Mouse (Mus musculus) cerebellum, adult 2 months (tissue): ENCODE results near the gene Adat1. TPM values are rescaled to one million over a fixed set of nuclear protein-coding genes. Genes with fewer than 3 reads are reported as not detected.

ENCODE experiments used
- DNase-seq, 2 experiments: peaks; one replicate each; pipeline ENCODE4 v3.0.0; 2021
- H3K27ac ChIP-seq: fragments of 200-500 bp; 2 replicates; pipeline ENCODE4 v1.5.1; 2012; ENCODE audit warnings: low read length, control low read depth, inconsistent platforms; ENCODE audit not compliant: insufficient read depth
- H3K27me3 ChIP-seq: fragments of 200-500 bp; 2 replicates; pipeline ENCODE4 v1.6.1; 2012; ENCODE audit warnings: inconsistent platforms, mild to moderate bottlenecking, low read length, moderate library complexity; ENCODE audit not compliant: control insufficient read depth, insufficient read depth
- H3K4me1 ChIP-seq: fragments of 200-500 bp; 2 replicates; pipeline ENCODE4 v1.6.1; 2011; ENCODE audit warnings: low read length; ENCODE audit not compliant: control insufficient read depth, insufficient read depth
- H3K4me3 ChIP-seq: fragments of 200-500 bp; replicated peaks from 2 replicates; pipeline ENCODE3; 2011; ENCODE audit warnings: mild to moderate bottlenecking, low read depth, low read length, control low read depth; ENCODE audit not compliant: insufficient read depth
- CTCF ChIP-seq: fragments of 200-500 bp; IDR thresholded peaks from 2 replicates; pipeline ENCODE4 v1.5.1; 2011; ENCODE audit warnings: low read depth, mild to moderate bottlenecking, control low read depth, low read length, moderate library complexity, borderline replicate concordance; ENCODE audit not compliant: insufficient read depth
- POLR2A ChIP-seq: fragments of 200-500 bp; IDR thresholded peaks from 2 replicates; pipeline ENCODE4 v1.6.1; 2011; ENCODE audit warnings: low read length, control low read depth, borderline replicate concordance; ENCODE audit not compliant: insufficient read depth
- WGBS: fragments of 180-500 bp; shearing (Covaris S2); methylation state at CpG from one replicate; pipeline ENCODE4 v1.1.7; 2018; 5-methylcytosine and 5-hydroxymethylcytosine counted together
- polyA plus RNA-seq: library from polyadenylated mRNA; depleted of rRNA; stranded (reverse); fragments of >200 nt; gene quantifications from 2 replicates; pipeline ENCODE4 v1.2.3, GENCODE M21; 2012

Gene Adat1
- polyA plus RNA-seq, 1 experiment, result 9.4 TPM

- Histone ChIP-seq H3K4me3 (peak within 1 kb of the TSS; percentile 80), H3K4me1 (no peaks in the 10 kb centered on the region; the same call in 1 of the 2 replicates), H3K27me3 (no peaks in the 10 kb centered on the region), H3K27ac (peak within 1 kb of the TSS; percentile 26)
- TF ChIP-seq POLR2A (peak; percentile 99), CTCF (no peak)
- under 1% methylated on average over 61 of the region's 61 CpGs for WGBS
- peak; percentile 93 to 94 for DNase-seq
Observed at GRCm38 (mm10) chr8:112010997-112011815, 19.1 kb upstream of the Adat1 start, which contains the start of the genes Kars and Terf2ip. TSS of gene Kars (minus strand) at chr8:112011323. TSS of gene Terf2ip (plus strand) at chr8:112011398.

GRCm38 (mm10) chr8:112009558-112009957 lies 17.5 kb upstream of the Adat1 start:
- 94% methylated on average over 7 of the region's 7 CpGs for WGBS
- Histone ChIP-seq H3K4me3 (no peak overlapping the region), H3K27me3 (no peaks in the 10 kb centered on the region), H3K4me1 (no peaks in the 10 kb centered on the region; the same call in 1 of the 2 replicates), H3K27ac (no peak overlapping the region)
- TF ChIP-seq CTCF (no peak), POLR2A (no peak)
- no peak for DNase-seq

GRCm38 (mm10) chr8:112007669-112008068 lies 15.6 kb upstream of the Adat1 start:
- Histone ChIP-seq H3K4me3 (no peak overlapping the region), H3K27me3 (no peaks in the 10 kb centered on the region), H3K4me1 (no peaks in the 10 kb centered on the region), H3K27ac (no peak overlapping the region)
- no peak for TF ChIP-seq POLR2A
- no peak for TF ChIP-seq CTCF
- 96% methylated on average over 2 of the region's 2 CpGs for WGBS
- no peak for DNase-seq

GRCm38 (mm10) chr8:112005601-112006000 lies 13.5 kb upstream of the Adat1 start:
- Histone ChIP-seq H3K4me1 (no peaks in the 10 kb centered on the region), H3K27ac (no peak overlapping the region), H3K27me3 (no peaks in the 10 kb centered on the region), H3K4me3 (no peak overlapping the region)
- WGBS, result 88% methylated on average over 6 of the region's 6 CpGs
- DNase-seq, result no peak
- TF ChIP-seq CTCF (no peak), POLR2A (no peak)

DNA sequence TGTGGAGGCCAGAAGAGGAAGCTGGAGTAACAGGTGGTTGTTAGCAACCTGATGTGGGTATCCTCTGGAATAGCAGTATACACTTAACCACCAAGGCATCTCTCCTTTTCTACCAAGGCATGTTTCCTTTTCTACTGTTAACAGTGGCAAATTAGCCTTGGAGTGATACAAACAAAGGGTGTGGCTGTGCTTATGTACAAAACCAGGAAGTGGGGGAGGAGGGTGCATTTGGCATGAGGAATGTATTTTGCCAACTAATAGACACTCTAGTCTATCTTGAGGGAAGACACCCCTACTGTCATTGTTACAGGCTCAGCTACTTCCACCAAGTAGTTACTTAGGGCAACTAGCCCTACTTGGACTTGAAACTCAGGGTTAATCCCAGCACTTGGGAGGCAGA lies 12.7 kb upstream of the Adat1 start:
- no peak for DNase-seq
- no peaks in the 10 kb centered on the region for H3K4me1 ChIP-seq
- no peak overlapping the region for H3K27ac ChIP-seq
- no peak overlapping the region for H3K4me3 ChIP-seq
- TF ChIP-seq POLR2A, result no peak
- TF ChIP-seq CTCF, result no peak
- H3K27me3 ChIP-seq, result no peaks in the 10 kb centered on the region

GRCm38 (mm10) chr8:111992703-111993039 lies 569 bp upstream of the Adat1 start:
- H3K4me1 ChIP-seq, result no peaks in the 10 kb centered on the region
- no peak overlapping the region for H3K27ac ChIP-seq
- H3K27me3 ChIP-seq, result no peaks in the 10 kb centered on the region
- no peak for TF ChIP-seq CTCF
- no peak for DNase-seq
- H3K4me3 ChIP-seq, result no peak overlapping the region
- WGBS, result 68% methylated on average over 3 of the region's 3 CpGs

DNA sequence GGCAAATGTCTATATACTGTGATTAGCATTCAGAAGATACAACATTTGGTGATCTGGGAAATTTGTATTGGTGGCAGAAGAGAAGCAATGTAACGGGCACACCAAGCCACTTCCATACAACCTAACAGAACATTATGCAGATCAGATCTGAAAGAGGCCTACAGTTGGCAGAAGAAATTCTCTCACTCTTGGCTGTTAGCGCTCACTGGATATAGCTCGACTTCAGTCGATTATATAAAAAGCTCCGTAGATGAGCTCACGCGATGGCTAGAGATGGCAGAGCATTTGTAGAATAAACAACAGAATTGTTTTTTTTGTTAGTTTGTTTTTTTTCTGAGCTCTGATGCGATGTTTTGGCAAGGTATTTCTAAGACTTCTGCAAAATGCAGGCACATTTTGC lies 824 bp downstream of the Adat1 start:
- no peak for DNase-seq
- no peak overlapping the region for H3K4me3 ChIP-seq
- H3K27ac ChIP-seq, result no peak overlapping the region
- 42% methylated on average over 8 of the region's 8 CpGs for WGBS
- H3K4me1 ChIP-seq, result no peaks in the 10 kb centered on the region
- no peaks in the 10 kb centered on the region for H3K27me3 ChIP-seq
- TF ChIP-seq CTCF, result no peak
- no peak for TF ChIP-seq POLR2A

DNA sequence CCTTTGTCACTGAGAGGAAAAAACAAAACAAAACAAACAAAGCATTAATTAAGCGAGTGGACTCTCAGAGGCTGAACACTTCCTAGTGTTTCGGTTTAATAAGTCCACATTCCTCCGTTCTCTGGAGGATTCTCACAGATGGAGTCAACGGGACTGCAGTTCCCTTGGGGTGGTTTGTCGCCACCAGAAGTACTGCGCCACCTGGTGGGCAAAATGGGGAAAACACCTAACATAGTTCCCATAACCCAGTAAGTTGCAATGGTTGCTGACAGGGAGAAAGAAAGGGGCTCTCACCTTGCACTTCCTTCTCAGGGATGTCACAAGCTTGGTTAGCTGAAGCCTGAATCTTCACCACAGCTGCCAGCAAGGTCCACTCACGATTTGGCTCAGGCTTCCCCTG lies 2.2 kb downstream of the Adat1 start:
- Histone ChIP-seq H3K4me1 (no peaks in the 10 kb centered on the region), H3K4me3 (no peak overlapping the region), H3K27me3 (no peaks in the 10 kb centered on the region), H3K27ac (no peak overlapping the region)
- TF ChIP-seq POLR2A, result no peak
- peak; percentile 89 for TF ChIP-seq CTCF
- DNase-seq, result peak; percentile 73 to 83
- under 1% methylated on average over 7 of the region's 7 CpGs for WGBS
